Mouse (Mus musculus) limb, embryonic 14.5 days (tissue): ENCODE results near the gene Sbf2. TPM values are rescaled to one million over a fixed set of nuclear protein-coding genes. Genes with fewer than 3 reads are reported as not detected.

ENCODE experiments used
- ATAC-seq: fragments of 200-750 bp; cut with Nextera tagmentation; 2 replicates; pipeline ENCODE4 v1.8.0; 2017; ENCODE audit warnings: low read depth, moderate number of reproducible peaks, moderate TSS enrichment; ENCODE audit not compliant: low FRiP score
- DNase-seq: peaks from one replicate; pipeline ENCODE4 v3.0.0-alpha.2; 2015; ENCODE audit warnings: low spot score
- H3K27ac ChIP-seq: fragments of 300-500 bp; sonication (generic); replicated peaks from 2 replicates; pipeline ENCODE4 v1.5.1; 2014; ENCODE audit warnings: low read depth, mild to moderate bottlenecking, low read length, moderate library complexity, mixed read lengths
- H3K27me3 ChIP-seq: fragments of 300-500 bp; sonication (generic); 2 replicates; pipeline ENCODE4 v1.6.1; 2014; ENCODE audit warnings: low read length, mixed read lengths; ENCODE audit not compliant: control insufficient read depth, insufficient read depth
- H3K36me3 ChIP-seq: fragments of 300-500 bp; sonication (generic); 2 replicates; pipeline ENCODE4 v1.6.1; 2014; ENCODE audit warnings: mild to moderate bottlenecking, low read length, moderate library complexity, mixed read lengths; ENCODE audit not compliant: control insufficient read depth, insufficient read depth
- H3K4me1 ChIP-seq: fragments of 300-500 bp; sonication (generic); 2 replicates; pipeline ENCODE4 v1.6.1; 2014; ENCODE audit warnings: antibody characterized with exemption, low read length, mixed read lengths; ENCODE audit not compliant: control insufficient read depth, insufficient read depth
- H3K4me2 ChIP-seq: fragments of 300-500 bp; sonication (generic); replicated peaks from 2 replicates; pipeline ENCODE4 v1.6.1; 2014; ENCODE audit warnings: low read depth, mild to moderate bottlenecking, low read length, moderate library complexity; ENCODE audit not compliant: severe bottlenecking
- H3K4me3 ChIP-seq: fragments of 300-500 bp; sonication (generic); replicated peaks from 2 replicates; pipeline ENCODE4 v1.5.1; 2014; ENCODE audit warnings: low read length
- H3K9ac ChIP-seq: fragments of 300-500 bp; sonication (generic); 2 replicates; pipeline ENCODE4 v1.6.1; 2014; ENCODE audit warnings: mild to moderate bottlenecking, low read depth, low read length, moderate library complexity; ENCODE audit not compliant: severe bottlenecking
- H3K9me3 ChIP-seq: fragments of 300-500 bp; sonication (generic); 2 replicates; pipeline ENCODE4 v1.6.1; 2016; ENCODE audit warnings: low read length; ENCODE audit not compliant: control insufficient read depth
- POLR2A ChIP-seq: fragments of 200-500 bp; IDR thresholded peaks from 2 replicates; pipeline ENCODE4 v1.8.0; 2012; ENCODE audit warnings: inconsistent platforms, mild to moderate bottlenecking, moderate library complexity, borderline replicate concordance; ENCODE audit not compliant: insufficient read depth, insufficient read length; ENCODE audit errors: extremely low read depth
- WGBS: fragments of 180-500 bp; shearing (Covaris S2); extraction: QIAGEN DNeasy Blood & Tissue Kit; methylation state at CpG from one replicate; pipeline ENCODE4 v1.1.7; 2014; 5-methylcytosine and 5-hydroxymethylcytosine counted together
- polyA plus RNA-seq, 2 experiments: library from polyadenylated mRNA; depleted of rRNA in 1 of 2; stranded (reverse) in 1 of 2; unstranded in 1 of 2; fragments of >200 nt; fragmentation: Nextera tagmentation in 1 of 2; extraction: Ambion mirVana in 1 of 2; gene quantifications; 2 replicates each; pipeline versions ENCODE4 v1.2.1 to v1.2.3; 2012 to 2014

The Sbf2 gene
- polyA plus RNA-seq, 2 experiments = 24.7 TPM

- DNase-seq (no peak), ATAC-seq (no peak)
- 95% methylated on average over 1 of the region's 1 CpGs for WGBS
- H3K27me3 ChIP-seq = no peaks in the 10 kb centered on the region
- H3K36me3 ChIP-seq = peaks cover 10% of the 10 kb centered on the region
- H3K4me3 ChIP-seq = no peak overlapping the region
- no peaks in the 10 kb centered on the region for H3K9me3 ChIP-seq
- no peak overlapping the region for H3K9ac ChIP-seq
- H3K4me2 ChIP-seq = no peak overlapping the region
- TF ChIP-seq POLR2A = no peak
- H3K27ac ChIP-seq = no peak overlapping the region
- H3K4me1 ChIP-seq = peaks cover 3% of the 10 kb centered on the region; the same call in 1 of the 2 replicates
Observed at GRCm38 (mm10) chr7:110263474-110263873, 351.2 kb downstream of the Sbf2 start.

DNA sequence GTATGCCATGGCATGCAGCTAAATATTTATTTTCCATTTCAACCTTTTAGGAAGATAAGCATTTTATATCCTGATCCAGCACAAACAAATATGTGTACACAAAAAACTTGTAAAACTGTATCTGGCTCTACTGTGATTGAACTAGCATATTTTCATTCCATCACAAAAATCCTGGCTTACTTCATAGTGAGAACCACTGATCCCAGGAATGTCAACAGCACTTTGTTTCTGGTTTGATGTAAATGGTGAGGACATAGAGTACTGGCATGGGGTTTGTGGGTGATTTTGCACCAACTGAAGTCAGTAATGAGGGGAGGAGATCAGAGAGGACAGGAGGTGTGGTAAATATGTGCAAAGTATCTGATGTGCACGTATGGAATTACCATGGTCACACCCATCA lies 352.1 kb downstream of the Sbf2 start:
- no peak overlapping the region for H3K4me3 ChIP-seq
- H3K9me3 ChIP-seq = no peaks in the 10 kb centered on the region
- no peaks in the 10 kb centered on the region for H3K27me3 ChIP-seq
- no peak for DNase-seq
- peaks cover 10% of the 10 kb centered on the region; the same call in 1 of the 2 replicates for H3K36me3 ChIP-seq
- ATAC-seq = no peak
- H3K9ac ChIP-seq = no peak overlapping the region
- peaks cover 3% of the 10 kb centered on the region; the same call in 1 of the 2 replicates for H3K4me1 ChIP-seq
- H3K27ac ChIP-seq = no peak overlapping the region
- TF ChIP-seq POLR2A = no peak
- H3K4me2 ChIP-seq = no peak overlapping the region
- 67% methylated on average over 1 of the region's 1 CpGs for WGBS

- Histone ChIP-seq H3K4me2 (no peak overlapping the region), H3K4me3 (no peak overlapping the region), H3K4me1 (peaks cover 3% of the 10 kb centered on the region; the same call in 1 of the 2 replicates), H3K27ac (no peak overlapping the region), H3K27me3 (no peaks in the 10 kb centered on the region), H3K36me3 (peaks cover 8% of the 10 kb centered on the region; the same call in 1 of the 2 replicates), H3K9me3 (no peaks in the 10 kb centered on the region), H3K9ac (no peak overlapping the region)
- DNase-seq (no peak), ATAC-seq (no peak)
- no peak for TF ChIP-seq POLR2A
- 79% methylated on average over 4 of the region's 4 CpGs for WGBS
Observed at GRCm38 (mm10) chr7:110261807-110262206, 352.9 kb downstream of the Sbf2 start.

DNA sequence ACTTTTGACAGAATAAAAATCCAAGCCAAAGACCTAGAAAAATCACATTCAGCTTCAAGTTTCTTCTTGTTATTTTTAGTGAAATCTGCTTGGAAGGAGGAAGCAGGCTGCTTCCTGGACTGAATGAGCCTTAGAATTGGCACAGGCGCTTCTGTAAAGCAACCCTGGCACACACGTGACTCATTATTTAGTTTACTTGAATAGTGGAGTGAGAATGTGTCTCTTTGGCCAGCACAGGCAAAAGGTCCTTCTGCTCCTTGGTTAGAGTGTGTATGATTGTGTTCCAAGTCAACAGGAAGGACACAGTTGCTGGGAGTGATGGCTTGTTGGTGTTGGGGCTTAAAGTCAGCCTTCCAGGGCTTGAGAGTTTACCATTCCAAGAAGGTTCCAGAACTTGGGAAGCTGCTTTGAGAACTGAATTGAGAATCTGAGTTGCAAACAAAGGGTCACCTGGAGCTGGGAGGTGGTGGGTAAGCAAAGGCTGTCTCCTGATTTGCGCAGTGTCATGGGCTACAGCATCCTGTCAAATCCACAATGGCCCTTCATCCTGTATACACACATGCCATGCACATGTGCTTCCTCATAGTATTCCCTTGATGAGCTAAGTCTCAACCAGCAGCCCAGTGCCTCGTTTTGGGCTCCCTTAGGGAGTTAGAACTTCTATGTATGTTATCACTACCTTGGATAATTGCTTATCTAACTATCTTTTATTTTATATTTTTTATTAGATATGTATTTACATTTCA lies 354.6 kb downstream of the Sbf2 start:
- Histone ChIP-seq H3K36me3 (peaks cover 8% of the 10 kb centered on the region; the same call in 1 of the 2 replicates), H3K4me3 (no peak overlapping the region), H3K4me2 (no peak overlapping the region), H3K27ac (0 out of 2 replicates have a peak overlapping the region, but pooled peaks have one; percentile 26), H3K9ac (no peak overlapping the region), H3K27me3 (no peaks in the 10 kb centered on the region), H3K9me3 (no peaks in the 10 kb centered on the region), H3K4me1 (peaks cover 3% of the 10 kb centered on the region; the same call in 1 of the 2 replicates)
- no peak for ATAC-seq
- 71% methylated on average over 4 of the region's 4 CpGs for WGBS
- DNase-seq = peak; percentile 26
- no peak for TF ChIP-seq POLR2A

- Histone ChIP-seq H3K4me1 (peaks cover 3% of the 10 kb centered on the region; the same call in 1 of the 2 replicates), H3K9ac (no peak overlapping the region), H3K36me3 (peaks cover 10% of the 10 kb centered on the region; the same call in 1 of the 2 replicates), H3K4me2 (no peak overlapping the region), H3K27me3 (no peaks in the 10 kb centered on the region), H3K27ac (no peak overlapping the region), H3K4me3 (no peak overlapping the region), H3K9me3 (no peaks in the 10 kb centered on the region)
- TF ChIP-seq POLR2A = no peak
- ATAC-seq (no peak), DNase-seq (no peak)
- WGBS = 81% methylated on average over 11 of the region's 11 CpGs
Observed at GRCm38 (mm10) chr7:110258196-110258950, 356.3 kb downstream of the Sbf2 start.

Other genes with a start within 250 kb of the Sbf2 start
- gene Adm, start 12.7 kb upstream of the Sbf2 start, polyA plus RNA-seq (2012; rRNA removed) = 1.8 and 2.6 TPM in 2 replicates
- gene Adm, start 12.7 kb upstream of the Sbf2 start, polyA plus RNA-seq (2014; fragmentation: Nextera tagmentation; extraction: Ambion mirVana) = 2.6 and 3.3 TPM in 2 replicates
- 6.6 and 7.0 TPM in 2 replicates for gene Ampd3, start 153.3 kb upstream of the Sbf2 start, polyA plus RNA-seq (2012; rRNA removed)
- gene Ampd3, start 153.3 kb upstream of the Sbf2 start, polyA plus RNA-seq (2014; fragmentation: Nextera tagmentation; extraction: Ambion mirVana) = 6.9 and 7.1 TPM in 2 replicates
- gene Rnf141, start 229.5 kb upstream of the Sbf2 start, polyA plus RNA-seq (2012; rRNA removed) = 19.4 and 22.0 TPM in 2 replicates
- gene Rnf141, start 229.5 kb upstream of the Sbf2 start, polyA plus RNA-seq (2014; fragmentation: Nextera tagmentation; extraction: Ambion mirVana) = 21.6 and 22.3 TPM in 2 replicates
- gene Lyve1, start 248.3 kb upstream of the Sbf2 start, polyA plus RNA-seq (2012; rRNA removed) = 9.7 and 10.6 TPM in 2 replicates
- 5.1 and 10.2 TPM in 2 replicates for gene Lyve1, start 248.3 kb upstream of the Sbf2 start, polyA plus RNA-seq (2014; fragmentation: Nextera tagmentation; extraction: Ambion mirVana)